Mouse (Mus musculus) small intestine, adult 2 months (tissue): Measurements from ENCODE around the gene Nid1.

Experiments
- CTCF ChIP-seq: fragments of 200-500 bp; IDR thresholded peaks from 2 replicates; pipeline ENCODE4 v1.5.1; 2012; ENCODE audit warnings: low read depth, mild to moderate bottlenecking, control low read depth, inconsistent platforms, low read length, moderate library complexity, mixed read lengths; ENCODE audit not compliant: insufficient replicate concordance, insufficient read length; ENCODE audit errors: extremely low read depth
- POLR2A ChIP-seq: fragments of 200-500 bp; IDR thresholded peaks from 2 replicates; pipeline ENCODE4 v1.6.1; 2012; ENCODE audit warnings: low read depth, mild to moderate bottlenecking, control low read depth, inconsistent platforms, low read length, moderate library complexity

GRCm38 (mm10) chr13:13531923-13532322, 94.6 kb downstream of the Nid1 start:
- TF ChIP-seq POLR2A (no peak), CTCF (no peak)
